Mouse (Mus musculus): ENCODE measurements at regions not wholly inside any gene's neighbourhood (a gene's known extent, or its start where the extent isn't known, plus 50 kb on each side); places are given as distances from the start of the nearest gene placed in this dataset.
"Not testable (repeated sequence)": the region's sequence is repeated elsewhere in the genome, so short reads cannot be mapped to it uniquely, and the experiment has no call there.

DNA sequence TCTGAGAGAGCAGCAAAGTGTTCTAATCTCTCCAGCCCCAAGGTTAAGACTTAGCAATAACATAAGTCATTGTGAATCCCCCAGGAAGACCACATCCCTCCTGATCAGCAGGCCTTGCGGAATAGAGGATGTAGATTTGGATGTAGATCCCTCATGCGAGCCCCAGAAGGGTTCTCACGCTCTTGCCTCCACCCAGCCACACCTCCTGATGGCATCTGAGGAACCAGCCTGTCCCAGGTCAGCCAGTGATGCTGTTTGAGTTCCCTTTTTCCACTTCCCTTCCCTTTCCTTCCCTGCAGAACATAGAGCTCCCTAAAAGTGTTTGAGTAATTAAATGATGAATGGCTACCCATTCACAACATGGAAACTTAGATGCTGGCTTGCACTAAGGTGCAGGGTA is 124.1 kb downstream of the Katnal1 start:
- WGBS: 77% methylated on average over 3 of the region's 3 CpGs
- H3K9me3 ChIP-seq (replicated peaks; ENCODE audit: control insufficient read depth, low read length): no peaks in the 10 kb centered on the region
- no peak for DNase-seq (ENCODE audit: low spot score)

DNA sequence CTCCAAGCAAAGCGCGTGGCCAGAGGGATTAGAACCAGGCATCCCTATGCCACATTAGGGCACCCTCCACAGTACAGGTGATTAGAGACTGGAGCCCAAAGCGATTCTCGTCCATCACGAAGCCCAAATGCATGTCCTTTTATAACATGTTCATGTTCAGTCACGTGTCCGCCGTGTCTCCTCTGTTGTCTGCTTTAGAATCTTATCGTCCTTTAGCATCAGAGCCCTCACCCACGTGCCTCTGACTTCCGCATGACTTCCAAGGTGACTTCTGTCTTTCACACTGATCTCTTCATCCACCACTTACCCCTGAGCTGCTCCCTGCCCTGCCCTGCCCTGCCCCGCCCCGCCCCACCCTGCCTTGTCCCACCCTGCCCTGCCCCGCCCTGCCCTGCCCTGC is 125.3 kb downstream of the Katnal1 start:
- 88% methylated on average over 14 of the region's 14 CpGs for WGBS
- Histone ChIP-seq H3K36me3 (ENCODE audit: control insufficient read depth, insufficient read depth, low read length) (no peaks in the 10 kb centered on the region), H3K9me3 (replicated peaks; ENCODE audit: control insufficient read depth, low read length) (no peaks in the 10 kb centered on the region), H3K27me3 (replicated peaks; ENCODE audit: control insufficient read depth, insufficient read depth, low read length) (no peaks in the 10 kb centered on the region), H3K4me1 (ENCODE audit: control insufficient read depth, insufficient read depth, low read length) (no peaks in the 10 kb centered on the region; the same call in 1 of the 2 replicates), H3K4me2 (ENCODE audit: low read length) (no peak overlapping the region), H3K27ac (ENCODE audit: low read depth, low read length) (no peak overlapping the region), H3K4me3 (ENCODE audit: low read depth, low read length) (no peak overlapping the region), H3K9ac (ENCODE audit: low read length) (no peak overlapping the region)
- DNase-seq (ENCODE audit: low spot score) (no peak), ATAC-seq (no peak)

More for the DNA sequence above, 124.1 kb downstream of the Katnal1 start:
- no peaks in the 10 kb centered on the region for H3K36me3 ChIP-seq (ENCODE audit: control insufficient read depth, insufficient read depth, low read length)
- no peaks in the 10 kb centered on the region for H3K27me3 ChIP-seq (replicated peaks; ENCODE audit: control insufficient read depth, insufficient read depth, low read length)
- H3K9ac ChIP-seq (ENCODE audit: low read length): no peak overlapping the region
- no peak overlapping the region for H3K4me2 ChIP-seq (ENCODE audit: low read length)
- no peak overlapping the region for H3K4me3 ChIP-seq (ENCODE audit: low read depth, low read length)
- H3K4me1 ChIP-seq (ENCODE audit: control insufficient read depth, insufficient read depth, low read length): no peaks in the 10 kb centered on the region; the same call in 1 of the 2 replicates
- no peak for ATAC-seq
- H3K27ac ChIP-seq (ENCODE audit: low read depth, low read length): no peak overlapping the region

DNA sequence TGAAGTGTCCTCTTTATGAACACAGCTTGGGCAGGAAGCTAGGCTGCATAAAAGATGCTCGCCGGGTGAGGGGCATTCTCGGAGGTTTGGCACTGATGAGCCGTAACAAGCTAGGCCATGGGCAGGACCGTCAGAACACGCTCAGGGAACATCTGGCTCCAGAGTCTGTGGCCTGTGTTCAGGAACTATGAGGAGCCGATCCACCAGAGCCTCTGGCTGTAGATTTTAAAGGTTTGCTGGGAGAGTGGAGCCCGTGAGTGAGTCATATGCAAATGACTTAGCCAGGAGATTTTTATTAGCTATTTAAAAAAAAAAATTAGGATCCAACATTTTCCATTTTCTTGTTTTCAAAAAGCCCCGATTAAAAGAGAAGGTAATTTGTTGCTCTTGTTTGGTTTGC is 126.4 kb downstream of the Katnal1 start:
- Histone ChIP-seq H3K4me3 (ENCODE audit: low read depth, low read length) (no peak overlapping the region), H3K4me1 (ENCODE audit: control insufficient read depth, insufficient read depth, low read length) (no peaks in the 10 kb centered on the region; the same call in 1 of the 2 replicates), H3K4me2 (ENCODE audit: low read length) (no peak overlapping the region), H3K27me3 (replicated peaks; ENCODE audit: control insufficient read depth, insufficient read depth, low read length) (no peaks in the 10 kb centered on the region), H3K9ac (ENCODE audit: low read length) (no peak overlapping the region), H3K9me3 (replicated peaks; ENCODE audit: control insufficient read depth, low read length) (no peaks in the 10 kb centered on the region), H3K27ac (ENCODE audit: low read depth, low read length) (no peak overlapping the region), H3K36me3 (ENCODE audit: control insufficient read depth, insufficient read depth, low read length) (no peaks in the 10 kb centered on the region)
- ATAC-seq (no peak), DNase-seq (ENCODE audit: low spot score) (no peak)
- 71% methylated on average over 9 of the region's 9 CpGs for WGBS

DNA sequence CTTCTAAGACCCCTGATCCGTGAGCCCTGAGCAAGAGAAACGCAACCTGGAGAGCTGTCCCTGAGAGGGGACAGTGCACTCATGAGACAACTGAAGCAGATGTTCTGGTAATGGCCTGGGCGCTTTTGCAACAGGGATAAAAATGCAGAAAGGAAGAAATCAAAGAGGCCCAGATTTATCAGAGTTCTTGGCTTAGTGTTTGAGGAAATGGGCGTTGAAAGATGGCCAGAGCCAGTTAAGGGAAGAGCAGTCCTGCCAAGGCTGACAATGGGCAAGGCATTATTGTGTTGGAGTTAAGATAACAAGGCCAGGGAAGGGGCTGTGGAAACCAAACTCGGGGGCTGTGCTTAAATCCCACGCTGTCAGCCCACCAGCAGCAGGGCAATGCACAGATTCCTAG is 130.6 kb downstream of the Katnal1 start:
- H3K4me2 ChIP-seq (ENCODE audit: low read length): no peak overlapping the region
- H3K9me3 ChIP-seq (replicated peaks; ENCODE audit: control insufficient read depth, low read length): no peaks in the 10 kb centered on the region
- H3K27me3 ChIP-seq (replicated peaks; ENCODE audit: control insufficient read depth, insufficient read depth, low read length): no peaks in the 10 kb centered on the region
- 75% methylated on average over 6 of the region's 6 CpGs for WGBS
- ATAC-seq: no peak
- no peak overlapping the region for H3K27ac ChIP-seq (ENCODE audit: low read depth, low read length)
- H3K4me1 ChIP-seq (ENCODE audit: control insufficient read depth, insufficient read depth, low read length): no peaks in the 10 kb centered on the region; the same call in 1 of the 2 replicates
- H3K36me3 ChIP-seq (ENCODE audit: control insufficient read depth, insufficient read depth, low read length): no peaks in the 10 kb centered on the region
- H3K9ac ChIP-seq (ENCODE audit: low read length): no peak overlapping the region
- H3K4me3 ChIP-seq (ENCODE audit: low read depth, low read length): no peak overlapping the region
- DNase-seq (ENCODE audit: low spot score): no peak

DNA sequence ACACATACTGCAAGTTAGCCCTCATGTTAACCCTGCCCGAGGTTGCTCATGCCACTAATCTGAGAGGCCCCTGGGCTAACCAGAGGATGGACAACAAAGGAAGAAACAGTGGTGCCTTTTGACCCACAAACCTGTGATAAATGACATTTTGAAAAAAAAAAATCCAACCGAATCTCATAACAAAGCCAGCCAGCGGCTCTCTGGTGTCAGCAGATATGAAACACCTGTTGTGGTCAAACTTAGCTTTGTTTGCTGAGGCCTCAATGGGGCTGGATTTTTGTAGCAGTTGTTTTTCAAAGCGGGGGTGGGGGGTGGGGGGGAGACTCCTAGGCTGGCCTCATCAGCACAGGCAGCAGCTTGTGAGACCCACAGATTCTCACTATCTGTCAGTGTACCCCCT is 133.0 kb downstream of the Katnal1 start:
- Histone ChIP-seq H3K4me2 (ENCODE audit: low read length) (no peak overlapping the region), H3K27ac (ENCODE audit: low read depth, low read length) (no peak overlapping the region), H3K9ac (ENCODE audit: low read length) (no peak overlapping the region), H3K27me3 (replicated peaks; ENCODE audit: control insufficient read depth, insufficient read depth, low read length) (no peaks in the 10 kb centered on the region; the same call in 1 of the 2 replicates), H3K4me3 (ENCODE audit: low read depth, low read length) (no peak overlapping the region), H3K4me1 (ENCODE audit: control insufficient read depth, insufficient read depth, low read length) (no peaks in the 10 kb centered on the region; the same call in 1 of the 2 replicates), H3K36me3 (ENCODE audit: control insufficient read depth, insufficient read depth, low read length) (no peaks in the 10 kb centered on the region), H3K9me3 (replicated peaks; ENCODE audit: control insufficient read depth, low read length) (no peaks in the 10 kb centered on the region)
- ATAC-seq (no peak), DNase-seq (ENCODE audit: low spot score) (no peak)
- WGBS: 62% methylated on average over 4 of the region's 4 CpGs

DNA sequence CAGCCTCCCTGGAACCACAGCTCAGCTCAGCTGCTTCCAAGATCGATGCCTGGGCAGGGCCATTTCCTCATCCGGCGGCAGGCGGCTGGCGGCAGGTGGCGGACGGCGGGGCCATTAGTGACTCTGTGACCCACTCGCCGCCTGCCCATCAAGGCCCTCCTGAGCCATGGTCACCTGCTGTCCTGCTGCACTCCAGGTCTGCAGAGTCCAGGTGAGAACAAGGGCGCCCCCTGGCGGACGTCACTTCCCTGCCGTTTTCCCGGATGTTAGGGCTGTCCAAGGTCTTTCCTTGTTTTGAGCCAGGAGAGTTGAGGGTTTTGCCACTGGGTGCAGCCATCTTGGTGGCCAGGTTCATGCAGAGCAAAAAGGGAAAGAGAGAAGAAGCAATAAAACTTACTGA is 134.7 kb downstream of the Katnal1 start:
- Histone ChIP-seq H3K36me3 (ENCODE audit: control insufficient read depth, insufficient read depth, low read length) (no peaks in the 10 kb centered on the region), H3K9ac (ENCODE audit: low read length) (no peak overlapping the region), H3K4me2 (ENCODE audit: low read length) (no peak overlapping the region), H3K9me3 (replicated peaks; ENCODE audit: control insufficient read depth, low read length) (no peaks in the 10 kb centered on the region), H3K4me3 (ENCODE audit: low read depth, low read length) (no peak overlapping the region), H3K27me3 (replicated peaks; ENCODE audit: control insufficient read depth, insufficient read depth, low read length) (no peaks in the 10 kb centered on the region; the same call in 1 of the 2 replicates), H3K27ac (ENCODE audit: low read depth, low read length) (no peak overlapping the region), H3K4me1 (ENCODE audit: control insufficient read depth, insufficient read depth, low read length) (no peaks in the 10 kb centered on the region)
- ATAC-seq: peak; percentile 33; the same call in 1 of the 2 replicates
- WGBS: 53% methylated on average over 15 of the region's 15 CpGs
- DNase-seq (ENCODE audit: low spot score): no peak

DNA sequence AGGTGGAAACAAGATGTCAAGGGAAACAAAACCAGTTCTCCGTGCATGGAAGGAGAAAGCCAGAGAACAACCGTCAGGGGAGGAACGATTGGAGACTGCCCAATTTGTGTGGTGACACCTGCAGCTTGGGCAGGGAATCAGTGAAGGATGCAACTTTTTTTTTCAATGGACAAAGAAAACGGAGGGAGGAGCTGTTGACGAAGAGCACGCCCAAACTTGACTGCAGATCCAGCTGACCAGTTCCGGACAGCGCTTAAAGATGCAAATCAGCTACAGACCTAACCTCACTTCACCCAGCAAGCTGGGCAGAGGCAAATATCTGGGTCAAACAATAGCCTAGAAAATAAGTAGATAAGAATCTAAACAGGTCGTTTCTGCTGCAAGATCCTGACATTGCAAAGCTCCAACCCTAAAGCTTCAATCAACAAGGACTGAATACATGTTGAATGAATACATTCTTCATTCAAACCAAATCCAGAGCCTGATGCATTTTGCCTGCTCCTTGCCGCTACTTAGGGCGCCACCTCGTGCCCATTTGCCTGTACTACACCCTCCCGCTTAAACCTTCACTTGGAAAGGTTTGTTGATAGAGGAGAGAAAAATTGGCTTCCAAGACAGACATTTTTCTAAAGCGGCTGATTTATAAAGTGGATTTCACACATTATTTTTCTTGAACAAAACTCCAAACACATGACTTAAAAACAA is 136.2 kb downstream of the Katnal1 start:
- 13% methylated on average over 14 of the region's 14 CpGs for WGBS
- H3K4me3 ChIP-seq (ENCODE audit: low read depth, low read length): no peak overlapping the region
- no peaks in the 10 kb centered on the region for H3K36me3 ChIP-seq (ENCODE audit: control insufficient read depth, insufficient read depth, low read length)
- no peak overlapping the region for H3K27ac ChIP-seq (ENCODE audit: low read depth, low read length)
- no peaks in the 10 kb centered on the region for H3K9me3 ChIP-seq (replicated peaks; ENCODE audit: control insufficient read depth, low read length)
- H3K27me3 ChIP-seq (replicated peaks; ENCODE audit: control insufficient read depth, insufficient read depth, low read length): no peaks in the 10 kb centered on the region; the same call in 1 of the 2 replicates
- DNase-seq (ENCODE audit: low spot score) (peak; percentile 89), ATAC-seq (no peak)
- H3K4me2 ChIP-seq (ENCODE audit: low read length): no peak overlapping the region
- H3K4me1 ChIP-seq (ENCODE audit: control insufficient read depth, insufficient read depth, low read length): peaks cover 5% of the 10 kb centered on the region; the same call in 1 of the 2 replicates
- H3K9ac ChIP-seq (ENCODE audit: low read length): no peak overlapping the region

DNA sequence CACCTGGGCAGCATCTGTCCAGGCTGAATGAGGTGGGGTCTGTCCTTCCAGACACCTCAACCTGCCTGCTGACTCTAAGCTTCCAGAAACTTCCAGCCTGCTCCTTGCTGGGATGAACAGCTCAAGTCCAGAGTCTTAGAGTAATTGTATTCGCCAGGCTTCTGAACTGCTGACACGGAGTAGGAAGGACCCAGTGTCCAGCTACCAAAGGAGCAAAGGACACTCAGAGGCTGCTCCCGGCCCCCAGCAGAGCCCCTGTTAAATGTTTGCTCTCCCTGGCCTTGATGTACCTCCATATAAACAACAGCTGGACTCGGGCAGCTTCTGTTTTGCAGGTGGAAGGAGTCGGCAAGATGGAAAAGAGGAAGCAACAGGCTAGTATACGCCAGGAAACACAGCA is 137.5 kb downstream of the Katnal1 start:
- WGBS: 80% methylated on average over 6 of the region's 6 CpGs
- no peaks in the 10 kb centered on the region; the same call in 1 of the 2 replicates for H3K27me3 ChIP-seq (replicated peaks; ENCODE audit: control insufficient read depth, insufficient read depth, low read length)

DNA sequence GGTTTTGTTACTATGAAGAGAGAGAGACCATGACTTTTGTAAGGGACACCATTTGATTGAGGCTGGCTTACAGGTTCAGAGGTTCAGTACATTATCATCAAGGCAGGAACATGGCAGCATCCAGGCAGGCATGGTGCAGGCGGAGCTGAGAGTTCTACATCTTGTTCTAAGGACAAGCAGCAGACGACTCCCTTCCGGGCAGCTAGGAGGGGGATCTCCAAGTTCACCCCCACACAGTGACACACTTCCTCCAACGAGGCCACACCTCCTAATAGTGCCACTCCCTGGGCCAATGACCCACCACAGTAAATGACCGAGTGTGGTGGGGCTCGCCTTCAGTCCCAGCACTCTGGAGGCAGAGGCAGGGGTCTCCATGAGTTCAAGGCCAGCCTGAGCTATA is 138.8 kb downstream of the Katnal1 start:
- not testable (repeated sequence) for H3K4me3 ChIP-seq (ENCODE audit: low read depth, low read length); H3K4me2 ChIP-seq (ENCODE audit: low read length); H3K9me3 ChIP-seq (replicated peaks; ENCODE audit: control insufficient read depth, low read length); DNase-seq (ENCODE audit: low spot score); H3K9ac ChIP-seq (ENCODE audit: low read length); H3K27ac ChIP-seq (ENCODE audit: low read depth, low read length); H3K27me3 ChIP-seq (replicated peaks; ENCODE audit: control insufficient read depth, insufficient read depth, low read length); H3K36me3 ChIP-seq (ENCODE audit: control insufficient read depth, insufficient read depth, low read length); ATAC-seq
- H3K4me1 ChIP-seq (ENCODE audit: control insufficient read depth, insufficient read depth, low read length): peaks cover 12% of the 10 kb centered on the region; the same call in 1 of the 2 replicates
- 88% methylated on average over 6 of the region's 6 CpGs for WGBS

More for the DNA sequence above, 137.5 kb downstream of the Katnal1 start:
- Histone ChIP-seq H3K4me1 (ENCODE audit: control insufficient read depth, insufficient read depth, low read length) (peaks cover 12% of the 10 kb centered on the region; the same call in 1 of the 2 replicates), H3K9ac (ENCODE audit: low read length) (no peak overlapping the region), H3K36me3 (ENCODE audit: control insufficient read depth, insufficient read depth, low read length) (no peaks in the 10 kb centered on the region), H3K4me3 (ENCODE audit: low read depth, low read length) (no peak overlapping the region), H3K4me2 (ENCODE audit: low read length) (no peak overlapping the region), H3K9me3 (replicated peaks; ENCODE audit: control insufficient read depth, low read length) (no peaks in the 10 kb centered on the region), H3K27ac (ENCODE audit: low read depth, low read length) (no peak overlapping the region)
- DNase-seq (ENCODE audit: low spot score): no peak
- no peak for ATAC-seq

Data from forebrain, embryonic 14.5 days (tissue).